Mouse (Mus musculus) small intestine, adult 2 months (tissue): ENCODE measurements around the gene Nbea.

Experiments
- CTCF ChIP-seq: fragments of 200-500 bp; IDR thresholded peaks from 2 replicates; pipeline ENCODE4 v1.5.1; 2012; ENCODE audit warnings: low read depth, mild to moderate bottlenecking, control low read depth, inconsistent platforms, low read length, moderate library complexity, mixed read lengths; ENCODE audit not compliant: insufficient replicate concordance, insufficient read length; ENCODE audit errors: extremely low read depth
- POLR2A ChIP-seq: fragments of 200-500 bp; IDR thresholded peaks from 2 replicates; pipeline ENCODE4 v1.6.1; 2012; ENCODE audit warnings: low read depth, mild to moderate bottlenecking, control low read depth, inconsistent platforms, low read length, moderate library complexity

DNA sequence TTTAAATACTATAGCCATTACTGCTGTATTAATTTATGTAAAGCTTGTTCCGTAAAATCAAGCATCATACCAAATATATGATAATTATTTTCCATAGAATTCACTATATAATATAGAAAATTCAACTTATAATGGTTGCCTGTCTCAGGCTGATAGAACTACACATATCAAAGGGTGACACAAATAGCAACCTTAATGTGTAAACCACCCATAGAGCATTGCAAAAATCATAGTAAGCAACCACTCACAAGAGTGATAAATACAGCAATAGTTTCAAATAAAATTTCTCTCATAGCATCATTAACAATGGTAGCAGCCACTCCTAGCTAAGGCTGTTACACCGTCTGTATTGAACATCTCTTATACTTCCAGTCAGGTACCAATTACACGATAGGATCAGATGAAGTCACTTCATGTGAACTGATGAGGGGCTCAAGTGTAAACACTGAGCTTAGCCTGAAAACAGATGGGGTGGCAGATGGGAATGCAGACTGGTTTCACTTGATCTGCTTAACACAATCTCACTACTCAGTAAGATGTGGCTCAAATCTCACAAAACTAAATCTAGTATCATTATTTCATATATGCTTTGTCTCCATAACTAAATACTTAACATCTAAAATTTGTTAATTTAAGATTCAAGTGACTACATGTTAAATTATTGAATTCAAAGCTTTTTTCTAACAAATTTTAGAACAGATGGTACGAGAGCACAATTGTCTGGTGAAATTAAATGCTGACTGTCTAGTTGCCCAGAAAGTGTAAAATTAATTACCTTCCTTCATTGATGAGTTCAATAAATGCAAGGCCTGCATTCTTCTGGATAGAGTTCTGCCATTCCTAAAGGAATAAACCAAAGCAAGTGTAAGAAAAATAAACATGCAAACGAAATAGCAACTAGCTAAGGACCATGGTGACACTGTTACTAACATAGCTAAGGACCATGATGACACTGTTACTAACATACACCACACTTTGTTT, 310.3 kb downstream of the Nbea start:
- TF ChIP-seq CTCF, result no peak
- TF ChIP-seq POLR2A, result no peak
